Mouse (Mus musculus) testis, postnatal 10 days (tissue): ENCODE results near the gene Smcr8.
"Not testable (repeated sequence)": the region's sequence is repeated elsewhere in the genome, so short reads cannot be mapped to it uniquely, and the experiment has no call there.

Experiments used
- DNase-seq: peaks from one replicate; pipeline ENCODE4 v3.0.0; 2021; ENCODE audit warnings: low spot score

The Smcr8 gene

GRCm38 (mm10) chr11:60784179-60784922, 7.0 kb downstream of the Smcr8 start:
- DNase-seq: no peak

GRCm38 (mm10) chr11:60787595-60787994, 10.3 kb downstream of the Smcr8 start:
- no peak for DNase-seq

- no peak for DNase-seq
These were observed 13.1 kb downstream of the Smcr8 start for GRCm38 (mm10) chr11:60790472-60790871.

DNA sequence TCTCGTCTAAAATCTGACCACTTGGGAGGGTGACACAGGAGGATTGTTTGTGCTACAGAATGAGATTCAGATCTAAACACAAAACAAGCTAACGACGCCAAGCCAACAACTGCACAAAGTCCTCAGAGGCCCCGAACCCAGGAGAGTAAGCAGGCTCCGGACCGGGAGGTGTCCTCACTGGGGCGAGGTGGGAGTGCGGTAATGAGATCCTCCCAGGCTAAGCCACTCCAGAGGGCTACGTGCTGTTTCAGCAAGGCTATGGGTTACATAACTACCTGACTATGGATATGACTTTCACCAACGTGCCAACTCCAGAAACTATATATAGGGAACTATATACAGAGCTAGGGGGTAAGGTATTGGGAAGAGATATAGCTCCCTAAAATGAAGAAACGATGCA, 19.0 kb downstream of the Smcr8 start:
- DNase-seq: no peak

- DNase-seq: no peak
These were observed 22.7 kb downstream of the Smcr8 start for GRCm38 (mm10) chr11:60799977-60800376.

DNA sequence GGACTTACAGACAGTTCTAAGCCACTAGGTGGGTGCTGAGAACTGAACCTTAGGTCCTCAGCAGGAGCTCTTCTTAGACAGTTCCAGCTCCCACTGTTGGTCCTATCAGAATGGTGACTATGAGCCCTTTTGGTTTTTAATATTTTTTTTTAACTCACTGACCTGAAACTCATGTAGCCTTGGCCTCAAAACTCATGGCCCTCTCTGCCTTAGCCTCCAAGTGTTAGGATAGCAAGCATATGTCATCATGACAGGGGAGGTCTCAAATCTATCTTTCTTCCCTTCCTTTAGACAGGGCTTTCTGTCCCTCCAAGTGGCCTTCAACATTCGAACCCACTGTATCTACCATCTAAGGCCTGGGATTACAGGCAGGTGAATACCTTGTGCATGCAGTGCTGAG, 23.6 kb downstream of the Smcr8 start:
- no peak for DNase-seq

- no peak for DNase-seq
These were observed 31.2 kb downstream of the Smcr8 start for GRCm38 (mm10) chr11:60808286-60809070.

- no peak for DNase-seq
These were observed 32.2 kb downstream of the Smcr8 start for GRCm38 (mm10) chr11:60809546-60809945.

DNA sequence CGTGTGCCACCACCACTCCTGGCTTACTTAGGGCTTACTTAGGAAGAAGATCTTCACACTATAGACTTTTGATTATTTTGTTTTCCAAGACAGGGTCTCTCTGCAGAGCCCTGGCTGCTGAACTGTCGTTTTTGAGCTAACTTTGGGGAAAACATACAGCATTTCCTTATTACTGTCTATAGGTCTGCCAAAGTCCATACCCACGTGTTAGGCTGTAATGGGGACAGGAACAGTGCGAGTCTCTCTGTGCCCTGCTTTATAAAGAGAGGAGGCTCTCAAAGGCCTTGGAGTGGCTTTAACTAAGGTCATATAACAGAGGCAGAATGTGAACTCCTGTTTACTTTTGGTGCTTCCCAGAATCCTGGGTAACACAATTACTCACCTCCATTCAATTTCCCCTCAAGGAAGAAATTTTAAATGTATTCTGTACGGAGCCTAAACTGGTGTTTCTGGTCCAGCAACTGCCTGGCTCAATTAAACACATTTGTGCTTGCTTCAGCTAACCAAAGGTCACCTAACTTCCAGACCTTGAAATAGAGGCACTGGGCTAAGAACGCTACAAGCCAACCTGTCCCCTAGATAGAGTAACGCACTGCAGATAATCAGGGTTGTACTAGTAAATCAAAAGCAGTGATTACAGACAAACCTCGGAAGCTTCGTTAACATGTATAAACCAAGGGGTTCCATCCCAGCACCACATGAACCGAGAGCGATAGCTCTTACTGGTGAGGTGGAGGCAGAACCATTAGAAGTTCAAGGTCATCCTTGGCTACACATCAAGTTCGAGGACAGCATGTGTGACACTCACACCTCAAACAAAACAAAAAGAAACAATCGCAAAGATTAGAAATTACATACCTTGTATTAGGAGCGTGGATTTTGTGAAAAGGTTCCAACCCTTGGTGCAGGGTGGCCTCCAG, 33.0 kb downstream of the Smcr8 start:
- DNase-seq: no peak

- peak; percentile 98 for DNase-seq
These were observed 33.7 kb downstream of the Smcr8 start for GRCm38 (mm10) chr11:60811054-60811460.

GRCm38 (mm10) chr11:60811618-60812017, 34.3 kb downstream of the Smcr8 start, which contains the start of gene Shmt1:
Shmt1 (minus strand) TSS chr11:60811718.
- not testable (repeated sequence) for DNase-seq

GRCm38 (mm10) chr11:60816398-60816797, 39.1 kb downstream of the Smcr8 start:
- DNase-seq: no peak

DNA sequence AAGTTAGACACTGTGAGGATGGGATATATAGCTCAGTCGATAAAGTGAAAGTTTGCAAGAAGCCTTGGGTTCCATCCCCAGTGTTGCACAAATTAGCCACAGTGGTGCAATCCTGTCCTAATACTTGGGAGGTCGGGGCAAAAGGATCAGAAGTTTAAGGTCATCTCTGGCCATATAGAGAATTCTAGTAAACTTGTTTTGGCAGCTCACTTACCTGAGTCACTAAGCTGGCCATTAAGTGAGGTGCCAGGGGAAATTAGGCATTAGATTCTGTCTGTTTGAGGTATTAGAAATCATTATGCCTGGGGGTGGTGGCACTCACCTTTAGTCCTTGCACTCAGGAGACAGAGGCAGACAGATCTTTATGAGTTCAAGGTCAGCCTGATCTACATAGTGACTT, 46.4 kb downstream of the Smcr8 start:
- DNase-seq: no peak

- no peak for DNase-seq
These were observed 47.9 kb downstream of the Smcr8 start for GRCm38 (mm10) chr11:60825191-60825590.

GRCm38 (mm10) chr11:60826700-60827099, 49.4 kb downstream of the Smcr8 start:
- DNase-seq: no peak

- DNase-seq: no peak
These were observed 50.1 kb downstream of the Smcr8 start for GRCm38 (mm10) chr11:60827241-60827945.

DNA sequence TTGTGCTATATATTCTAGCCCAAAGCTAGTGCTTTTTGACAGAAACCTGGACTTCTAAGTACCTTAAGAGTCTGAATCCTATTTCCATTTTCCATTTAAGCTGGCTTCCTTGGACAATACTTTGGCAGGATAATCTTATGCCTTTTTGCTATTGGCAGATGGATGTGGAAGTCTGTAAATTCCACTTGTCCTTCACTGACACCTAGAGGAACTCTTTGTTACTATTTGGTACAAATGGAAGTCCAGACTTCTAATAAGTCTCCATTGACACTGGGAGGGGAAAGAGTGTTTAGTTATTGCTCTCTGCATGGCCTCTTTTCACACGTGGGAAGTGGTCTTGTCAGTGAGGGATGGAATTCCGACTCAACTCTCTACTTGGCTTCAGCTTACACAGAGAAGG, 51.6 kb downstream of the Smcr8 start:
- DNase-seq: no peak

DNA sequence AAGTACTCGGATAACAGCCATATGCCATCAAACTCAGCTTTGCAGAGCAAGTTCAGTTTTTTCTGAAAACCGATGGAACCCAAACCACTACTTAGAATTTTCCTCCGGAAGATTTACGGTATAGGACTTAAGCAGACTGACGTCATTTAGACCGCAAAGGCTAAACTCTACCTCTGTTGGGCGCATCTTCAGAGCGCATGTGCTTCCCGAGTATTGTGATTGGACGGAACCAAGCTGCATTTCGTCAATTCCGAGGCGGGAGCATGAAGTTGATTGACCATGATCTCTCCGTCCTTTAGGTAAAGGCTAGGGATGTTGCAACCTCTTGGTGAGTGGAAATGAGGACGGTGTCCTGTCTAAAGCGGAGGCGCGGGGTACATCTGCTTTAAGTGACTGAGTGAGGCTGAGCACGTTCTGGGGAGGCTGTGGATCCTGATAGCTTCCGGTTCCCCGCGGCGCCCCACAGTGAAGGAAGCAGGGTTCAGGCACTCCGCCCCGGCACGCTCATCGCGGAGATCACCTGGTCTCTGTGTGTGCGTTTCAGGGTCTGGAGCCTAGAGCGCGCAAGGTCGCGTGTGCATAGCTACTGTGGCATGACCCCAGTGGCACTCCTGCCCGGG, 53.2 kb downstream of the Smcr8 start, which contains the start of gene Dhrs7b:
Gene Dhrs7b, plus strand, starts transcription at position 199 of the 620 bp plus-strand sequence.
- peak; percentile 77 for DNase-seq

DNA sequence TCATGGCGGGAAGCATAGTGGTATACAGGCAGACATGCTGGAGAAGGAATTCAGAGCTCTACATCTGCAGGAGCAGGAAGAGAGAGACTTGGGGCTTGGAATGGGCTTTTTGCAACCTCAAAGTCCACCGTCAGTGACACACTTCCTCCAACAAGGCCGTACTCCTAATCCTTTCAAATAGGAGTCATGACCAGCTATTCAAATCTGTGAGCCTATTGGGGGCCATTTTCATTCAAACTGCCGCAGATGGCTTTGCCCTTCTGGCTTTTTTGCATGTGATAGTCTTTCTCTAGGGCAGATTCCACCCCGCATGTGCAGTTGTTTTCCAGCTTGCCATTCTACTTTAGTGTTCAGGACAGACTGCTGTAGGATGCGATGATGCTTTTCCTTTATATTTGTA, 59.6 kb downstream of the Smcr8 start:
- DNase-seq: no peak
